9 mouse cellular contexts compared by ENCODE assay signal in the genomic region with DNA sequence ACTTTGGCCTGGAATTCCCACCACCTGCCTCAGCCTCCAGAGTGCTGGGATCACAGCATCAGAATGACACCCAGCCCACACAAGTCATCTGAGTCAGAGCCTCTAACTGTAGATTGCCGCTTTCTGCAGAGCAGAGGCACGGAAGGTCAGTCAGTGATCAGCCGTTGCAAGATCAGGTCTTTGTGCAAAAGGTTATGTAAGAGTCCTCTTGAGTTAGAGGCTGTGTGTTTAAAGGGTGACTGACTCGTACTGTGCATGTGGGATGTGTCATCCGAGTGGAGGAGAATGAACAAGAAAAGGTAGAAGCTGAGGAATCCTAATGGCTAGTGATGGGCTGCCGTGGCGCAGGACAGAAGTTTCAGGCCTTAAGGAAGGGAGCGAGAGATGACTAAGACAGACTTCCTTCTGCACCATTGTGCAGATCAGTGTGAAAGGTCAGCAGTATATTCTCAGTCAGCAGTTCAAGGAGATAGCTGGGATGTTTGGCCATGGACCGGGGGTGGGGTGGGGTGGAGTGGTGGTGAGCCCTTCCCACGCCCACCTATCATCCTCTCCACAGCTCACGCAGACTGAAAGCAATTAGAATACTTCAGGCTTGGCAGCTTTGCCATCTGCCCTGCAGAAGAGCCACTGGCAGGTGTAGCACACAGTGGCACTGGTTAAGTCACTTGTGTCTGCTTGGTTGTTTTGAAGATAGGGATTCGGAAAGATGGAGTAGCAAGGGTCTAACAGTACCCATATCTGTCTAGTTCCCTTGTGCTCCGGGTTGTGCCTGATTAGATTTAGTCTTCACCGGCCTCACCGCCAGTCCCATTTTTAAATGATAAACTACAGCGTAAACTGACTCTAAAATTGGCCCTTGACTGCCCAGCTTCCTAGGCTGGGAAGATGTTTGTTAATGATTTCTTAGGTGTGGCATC. TPM values are rescaled to one million over a fixed set of nuclear protein-coding genes. Genes with fewer than 3 reads are reported as not detected.
DNase-seq lines count a peak whose midpoint lies in the region; ATAC-seq lines count a peak whose summit lies in the region.
"Had no signal": no experiment of that assay in that cellular context is flagged by ENCODE, and none has a peak within 500 bp of the region (broad histone marks: within the 10 kb centered on the region; RNA-seq: fewer than 3 reads in every experiment).

No protein-coding gene starts in this region.

- H3K27ac ChIP-seq in hindbrain, embryonic 10.5 days: peak overlapping the region; percentile 5; the same call in 1 of the 2 replicates
- H3K27ac ChIP-seq in hindbrain, embryonic 11.5 days (ENCODE audit: low read depth, low read length): no peak overlapping the region
- no peak overlapping the region for H3K27ac ChIP-seq in kidney, embryonic 16.5 days (ENCODE audit: low read length)
- H3K27ac ChIP-seq in midbrain, embryonic 14.5 days (replicated peaks; ENCODE audit: low read depth, low read length): peak overlapping the region; percentile 60
- H3K27ac ChIP-seq in embryonic facial prominence, embryonic 10.5 days (replicated peaks): no peak overlapping the region
- H3K27ac ChIP-seq: kidney, postnatal 0 days had no signal

- 0 out of 2 replicates have a peak, but pooled peaks cover 6% of the 10 kb centered on the region for H3K4me1 ChIP-seq in hindbrain, embryonic 10.5 days (replicated peaks)
- no peaks in the 10 kb centered on the region for H3K4me1 ChIP-seq in hindbrain, embryonic 11.5 days (replicated peaks; ENCODE audit: control insufficient read depth, insufficient read depth, low read length)
- peaks cover 18% of the 10 kb centered on the region for H3K4me1 ChIP-seq in kidney, embryonic 16.5 days (ENCODE audit: insufficient read depth, low read length)
- peaks cover 9% of the 10 kb centered on the region; the same call in 1 of the 2 replicates for H3K4me1 ChIP-seq in midbrain, embryonic 14.5 days (ENCODE audit: control insufficient read depth, insufficient read depth, low read length)
- H3K4me1 ChIP-seq in embryonic facial prominence, embryonic 10.5 days: peaks cover 16% of the 10 kb centered on the region

- WGBS in hindbrain, embryonic 10.5 days: 85% methylated on average over 16 of the region's 16 CpGs
- WGBS in hindbrain, embryonic 11.5 days: 80% methylated on average over 16 of the region's 16 CpGs
- WGBS in kidney, embryonic 16.5 days: 41% methylated on average over 16 of the region's 16 CpGs
- 81% methylated on average over 16 of the region's 16 CpGs for WGBS in midbrain, embryonic 14.5 days
- WGBS in embryonic facial prominence, embryonic 10.5 days: 84% methylated on average over 16 of the region's 16 CpGs

- no peak for ATAC-seq in hindbrain, embryonic 11.5 days (ENCODE audit: low FRiP score)
- peak; percentile 54 for ATAC-seq in kidney, embryonic 16.5 days (ENCODE audit: low FRiP score, low TSS enrichment)
- no peak for ATAC-seq in midbrain, embryonic 14.5 days (ENCODE audit: low FRiP score, low TSS enrichment)

- H3K9ac ChIP-seq in hindbrain, embryonic 11.5 days (ENCODE audit: low read depth, low read length): no peak overlapping the region
- H3K9ac ChIP-seq in kidney, embryonic 16.5 days (replicated peaks; ENCODE audit: low read length): no peak overlapping the region
- no peak overlapping the region for H3K9ac ChIP-seq in midbrain, embryonic 14.5 days (replicated peaks; ENCODE audit: low read length)

- no peaks in the 10 kb centered on the region for H3K9me3 ChIP-seq in hindbrain, embryonic 10.5 days
- no peaks in the 10 kb centered on the region for H3K9me3 ChIP-seq in hindbrain, embryonic 11.5 days (ENCODE audit: control insufficient read depth, low read length)
- no peaks in the 10 kb centered on the region for H3K9me3 ChIP-seq in kidney, embryonic 16.5 days (ENCODE audit: low read length)
- H3K9me3 ChIP-seq in midbrain, embryonic 14.5 days (ENCODE audit: control insufficient read depth, low read length): no peaks in the 10 kb centered on the region
- H3K9me3 ChIP-seq in embryonic facial prominence, embryonic 10.5 days: no peaks in the 10 kb centered on the region

- no peak overlapping the region for H3K4me2 ChIP-seq in hindbrain, embryonic 11.5 days (replicated peaks; ENCODE audit: low read depth, low read length)
- no peak overlapping the region for H3K4me2 ChIP-seq in kidney, embryonic 16.5 days (replicated peaks; ENCODE audit: low read depth, low read length)
- no peak overlapping the region for H3K4me2 ChIP-seq in midbrain, embryonic 14.5 days (ENCODE audit: low read length)

- no peak for DNase-seq in hindbrain, embryonic 10.5 days (ENCODE audit: low spot score)
- no peak for DNase-seq in hindbrain, embryonic 11.5 days (ENCODE audit: low spot score)
- peak; percentile 72 for DNase-seq in adrenal gland, postnatal 36 days
- no peak for DNase-seq in midbrain, embryonic 14.5 days
- DNase-seq in embryonic facial prominence, embryonic 10.5 days (ENCODE audit: low spot score): no peak
- no peak for DNase-seq in T-cell, adult 2 months (ENCODE audit: low spot score)
- DNase-seq in B cell, adult 2 months: no peak

- H3K27me3 ChIP-seq in hindbrain, embryonic 10.5 days (ENCODE audit: insufficient read depth, poor library complexity, severe bottlenecking): no peaks in the 10 kb centered on the region
- H3K27me3 ChIP-seq in hindbrain, embryonic 11.5 days (ENCODE audit: control insufficient read depth, insufficient read depth, low read length): no peaks in the 10 kb centered on the region
- H3K27me3 ChIP-seq in kidney, embryonic 16.5 days (ENCODE audit: insufficient read depth, low read length): no peaks in the 10 kb centered on the region
- H3K27me3 ChIP-seq in midbrain, embryonic 14.5 days (ENCODE audit: control insufficient read depth, insufficient read depth, low read length): no peaks in the 10 kb centered on the region
- H3K27me3 ChIP-seq in embryonic facial prominence, embryonic 10.5 days (replicated peaks; ENCODE audit: low read depth, poor library complexity, severe bottlenecking): no peaks in the 10 kb centered on the region

- H3K4me3 ChIP-seq in hindbrain, embryonic 10.5 days: no peak overlapping the region
- no peak overlapping the region for H3K4me3 ChIP-seq in hindbrain, embryonic 11.5 days (ENCODE audit: low read depth, low read length)
- no peak overlapping the region for H3K4me3 ChIP-seq in kidney, embryonic 16.5 days (ENCODE audit: low read length)
- H3K4me3 ChIP-seq in midbrain, embryonic 14.5 days (replicated peaks; ENCODE audit: low read depth, low read length): no peak overlapping the region
- no peak overlapping the region for H3K4me3 ChIP-seq in embryonic facial prominence, embryonic 10.5 days

- peaks cover 30% of the 10 kb centered on the region for H3K36me3 ChIP-seq in hindbrain, embryonic 10.5 days
- H3K36me3 ChIP-seq in hindbrain, embryonic 11.5 days (ENCODE audit: control insufficient read depth, insufficient read depth, low read length): no peaks in the 10 kb centered on the region
- peaks cover 9% of the 10 kb centered on the region for H3K36me3 ChIP-seq in kidney, embryonic 16.5 days (ENCODE audit: insufficient read depth, low read length)
- peaks cover 6% of the 10 kb centered on the region; the same call in 1 of the 2 replicates for H3K36me3 ChIP-seq in midbrain, embryonic 14.5 days (ENCODE audit: control insufficient read depth, insufficient read depth, low read length)
- peaks cover 26% of the 10 kb centered on the region for H3K36me3 ChIP-seq in embryonic facial prominence, embryonic 10.5 days (replicated peaks)

RNA-seq across cellular contexts. Expression of gene Ptp4a2, which starts 44.3 kb away (rescaled TPM):
- 230 and 278 TPM in 2 replicates for polyA plus RNA-seq in hindbrain, embryonic 10.5 days (2016; fragmentation: Nextera tagmentation; extraction: Ambion mirVana)
- polyA plus RNA-seq in hindbrain, embryonic 11.5 days (2014; fragmentation: Nextera tagmentation; extraction: Ambion mirVana): 307 and 318 TPM in 2 replicates
- total RNA-seq in adrenal gland, postnatal 36 days (2021): 100 to 1,000 TPM; 311 to 416 TPM
- 272 and 298 TPM in 2 replicates for polyA plus RNA-seq in kidney, embryonic 16.5 days (2015; fragmentation: Nextera tagmentation; extraction: Ambion mirVana)
- polyA plus RNA-seq in midbrain, embryonic 14.5 days (2014; fragmentation: Nextera tagmentation; extraction: Ambion mirVana): 184 and 256 TPM in 2 replicates
- 284 and 296 TPM in 2 replicates for polyA plus RNA-seq in embryonic facial prominence, embryonic 10.5 days (2016; fragmentation: Nextera tagmentation; extraction: Ambion mirVana)

Comparison
In these comparisons a context has a peak if more than half of its experiments do, and no peak if none do; other contexts are left out.
1. H3K27ac ChIP-seq: peak in hindbrain, embryonic 10.5 days (single experiment) and midbrain, embryonic 14.5 days (single experiment); none in hindbrain, embryonic 11.5 days (single experiment), kidney, embryonic 16.5 days (single experiment) and embryonic facial prominence, embryonic 10.5 days (single experiment).
2. DNase-seq: peak in adrenal gland, postnatal 36 days (2 of 2); none in hindbrain, embryonic 10.5 days (single experiment), hindbrain, embryonic 11.5 days (single experiment), midbrain, embryonic 14.5 days (single experiment), embryonic facial prominence, embryonic 10.5 days (single experiment), T-cell, adult 2 months (single experiment) and B cell, adult 2 months (0 of 2).